Mouse (Mus musculus) gastrocnemius, adult 18-20 months (tissue): ENCODE measurements around the gene Chst11. TPM values are rescaled to one million over a fixed set of nuclear protein-coding genes. Genes with fewer than 3 reads are reported as not detected.
A peak's percentile ranks its signal among the peaks of the same experiment; 100 is the strongest.

Experiments
- DNase-seq: peaks from one replicate; pipeline ENCODE4 v3.0.0; 2021; ENCODE audit warnings: low spot score
- total RNA-seq, 2 experiments: library from RNA; stranded (reverse); gene quantifications; 2 replicates each; pipeline ENCODE4 v1.2.3; 2021

Chst11 gene
- total RNA-seq, 2 experiments from 2014 or later, result 0.66 to 0.88 TPM

- DNase-seq, result no peak
Observed at GRCm38 (mm10) chr10:83168303-83169056, 183.2 kb downstream of the Chst11 start.

GRCm38 (mm10) chr10:83169554-83169953 is 184.3 kb downstream of the Chst11 start:
- no peak for DNase-seq

- peak; percentile 20 for DNase-seq
Observed at GRCm38 (mm10) chr10:83178151-83178550, 192.9 kb downstream of the Chst11 start.

GRCm38 (mm10) chr10:83178661-83179060 is 193.4 kb downstream of the Chst11 start:
- peak; percentile 35 for DNase-seq

GRCm38 (mm10) chr10:83181831-83182572 is 196.7 kb downstream of the Chst11 start:
- peak; percentile 75 for DNase-seq

- DNase-seq, result peak; percentile 70
Observed at GRCm38 (mm10) chr10:83182573-83182960, 197.3 kb downstream of the Chst11 start.

GRCm38 (mm10) chr10:83183634-83184479 is 198.6 kb downstream of the Chst11 start:
- DNase-seq, result no peak

- peak; percentile 14 for DNase-seq
Observed at GRCm38 (mm10) chr10:83184480-83185069, 199.3 kb downstream of the Chst11 start.

GRCm38 (mm10) chr10:83185121-83185520 is 199.8 kb downstream of the Chst11 start:
- no peak for DNase-seq

GRCm38 (mm10) chr10:83186167-83186566 is 200.9 kb downstream of the Chst11 start:
- DNase-seq, result no peak

GRCm38 (mm10) chr10:83186984-83187383 is 201.7 kb downstream of the Chst11 start:
- DNase-seq, result no peak

GRCm38 (mm10) chr10:83189071-83189470 is 203.8 kb downstream of the Chst11 start:
- no peak for DNase-seq

GRCm38 (mm10) chr10:83191476-83191875 is 206.2 kb downstream of the Chst11 start:
- DNase-seq, result no peak

GRCm38 (mm10) chr10:83191982-83192381 is 206.7 kb downstream of the Chst11 start:
- DNase-seq, result no peak

- DNase-seq, result peak; percentile 67
Observed at GRCm38 (mm10) chr10:83197690-83198336, 212.5 kb downstream of the Chst11 start.

GRCm38 (mm10) chr10:83198692-83199091 is 213.4 kb downstream of the Chst11 start:
- DNase-seq, result no peak

- no peak for DNase-seq
Observed at GRCm38 (mm10) chr10:83199290-83199689, 214.0 kb downstream of the Chst11 start.

GRCm38 (mm10) chr10:83201525-83201924 is 216.2 kb downstream of the Chst11 start:
- no peak for DNase-seq

GRCm38 (mm10) chr10:83202906-83203702 is 217.8 kb downstream of the Chst11 start:
- DNase-seq, result no peak

- DNase-seq, result no peak
Observed at GRCm38 (mm10) chr10:83208436-83208835, 223.1 kb downstream of the Chst11 start.
